Mouse (Mus musculus): ENCODE results near the gene Shank3. TPM values are rescaled to one million over a fixed set of nuclear protein-coding genes. Genes with fewer than 3 reads are reported as not detected.
A peak's percentile ranks its signal among the peaks of the same experiment; 100 is the strongest.

Shank3 gene
- polyA plus RNA-seq, 1 experiment: 3.0 TPM

- DNase-seq (ENCODE audit: low read depth, low spot score): no peak
- 19% methylated on average over 58 of the region's 58 CpGs for WGBS
Observed at GRCm38 (mm10) chr15:89547824-89548601, 48.6 kb downstream of the Shank3 start.

- no peak for DNase-seq (ENCODE audit: low read depth, low spot score)
- WGBS: 53% methylated on average over 11 of the region's 11 CpGs
Observed at GRCm38 (mm10) chr15:89548837-89549236, 49.4 kb downstream of the Shank3 start.

- WGBS: 85% methylated on average over 8 of the region's 8 CpGs
- DNase-seq (ENCODE audit: low read depth, low spot score): no peak
Observed at GRCm38 (mm10) chr15:89550506-89550905, 51.1 kb downstream of the Shank3 start.

GRCm38 (mm10) chr15:89551733-89552132, 52.3 kb downstream of the Shank3 start:
- WGBS: 73% methylated on average over 1 of the region's 1 CpGs
- no peak for DNase-seq (ENCODE audit: low read depth, low spot score)

GRCm38 (mm10) chr15:89555591-89555990, 56.2 kb downstream of the Shank3 start:
- no peak for DNase-seq (ENCODE audit: low read depth, low spot score)
- 83% methylated on average over 6 of the region's 6 CpGs for WGBS

GRCm38 (mm10) chr15:89556401-89557178, 57.2 kb downstream of the Shank3 start:
- DNase-seq (ENCODE audit: low read depth, low spot score): no peak

GRCm38 (mm10) chr15:89557179-89557995, 58.0 kb downstream of the Shank3 start:
- 24% methylated on average over 40 of the region's 40 CpGs for WGBS

More at GRCm38 (mm10) chr15:89556401-89557178, 57.2 kb downstream of the Shank3 start:
- WGBS: 39% methylated on average over 23 of the region's 23 CpGs

GRCm38 (mm10) chr15:89557996-89558390, 58.6 kb downstream of the Shank3 start:
- 23% methylated on average over 34 of the region's 34 CpGs for WGBS
- DNase-seq (ENCODE audit: low read depth, low spot score): no peak

More at GRCm38 (mm10) chr15:89557179-89557995, 58.0 kb downstream of the Shank3 start:
- DNase-seq (ENCODE audit: low read depth, low spot score): no peak

- WGBS: 45% methylated on average over 10 of the region's 10 CpGs
Observed at GRCm38 (mm10) chr15:89559202-89559731, 59.8 kb downstream of the Shank3 start.

GRCm38 (mm10) chr15:89568114-89568513, 68.7 kb downstream of the Shank3 start, which contains the start of gene Acr:
Gene Acr, plus strand, starts transcription at chr15:89568326.
- WGBS: 83% methylated on average over 6 of the region's 6 CpGs

More at GRCm38 (mm10) chr15:89559202-89559731, 59.8 kb downstream of the Shank3 start:
- no peak for DNase-seq (ENCODE audit: low read depth, low spot score)

GRCm38 (mm10) chr15:89572147-89572546, 72.7 kb downstream of the Shank3 start:
- no peak for DNase-seq (ENCODE audit: low read depth, low spot score)
- WGBS: 68% methylated on average over 8 of the region's 8 CpGs

More at GRCm38 (mm10) chr15:89568114-89568513, 68.7 kb downstream of the Shank3 start, which contains the start of gene Acr:
- DNase-seq (ENCODE audit: low read depth, low spot score): no peak

GRCm38 (mm10) chr15:89582494-89582893, 83.1 kb downstream of the Shank3 start:
- 84% methylated on average over 7 of the region's 7 CpGs for WGBS
- no peak for DNase-seq (ENCODE audit: low read depth, low spot score)

GRCm38 (mm10) chr15:89585101-89585500, 85.7 kb downstream of the Shank3 start:
- WGBS: 87% methylated on average over 5 of the region's 5 CpGs
- no peak for DNase-seq (ENCODE audit: low read depth, low spot score)

GRCm38 (mm10) chr15:89585631-89586030, 86.2 kb downstream of the Shank3 start:
- DNase-seq (ENCODE audit: low read depth, low spot score): no peak
- WGBS: 91% methylated on average over 11 of the region's 11 CpGs

- 75% methylated on average over 5 of the region's 5 CpGs for WGBS
- no peak for DNase-seq (ENCODE audit: low read depth, low spot score)
Observed at GRCm38 (mm10) chr15:89589146-89589545, 89.7 kb downstream of the Shank3 start.

- DNase-seq (ENCODE audit: low read depth, low spot score): peak; percentile 2
- WGBS: under 1% methylated on average over 30 of the region's 30 CpGs
Observed at GRCm38 (mm10) chr15:89591317-89591716, 91.9 kb downstream of the Shank3 start.

- peak; percentile 27 for DNase-seq (ENCODE audit: low read depth, low spot score)
- 1% methylated on average over 35 of the region's 35 CpGs for WGBS
Observed at GRCm38 (mm10) chr15:89591723-89592455, 92.5 kb downstream of the Shank3 start, which contains the start of gene Rabl2. Gene Rabl2, minus strand, starts transcription at chr15:89591923.

- WGBS: 46% methylated on average over 4 of the region's 4 CpGs
- DNase-seq (ENCODE audit: low read depth, low spot score): no peak
Observed at GRCm38 (mm10) chr15:89592548-89592947, 93.1 kb downstream of the Shank3 start.

Data from large intestine, adult 2 months (tissue).